ENCODE assay signal across 1 mouse cellular context in genomic region chr8:122767229-122767628, GRCm38 (mm10).
TF ChIP-seq lines count a peak whose summit lies in the region.

No protein-coding gene starts in this region.

TF ChIP-seq in MEL, 35 proteins besides CTCF, POLR2A, EP300 and RAD21 (continued from another document):
- TF ChIP-seq ELF1 (IDR thresholded peaks at IDR 0.05; ENCODE audit: low read depth, low read length) (peak; percentile 74), ZMIZ1 (IDR thresholded peaks at IDR 0.05; ENCODE audit: low read depth, low read length) (no peak), MAX (IDR thresholded peaks at IDR 0.05; ENCODE audit: low read length) (no peak; the same call in 1 of the 2 replicates), MEF2A (IDR thresholded peaks at IDR 0.05; ENCODE audit: extremely low read depth, insufficient replicate concordance, low read depth, low read length, poor library complexity, severe bottlenecking) (no peak), UBTF (IDR thresholded peaks at IDR 0.05; ENCODE audit: borderline replicate concordance, insufficient read depth, low read depth, low read length) (no peak), GABPA (IDR thresholded peaks at IDR 0.05; ENCODE audit: low read depth, low read length) (no peak), ZC3H11A (IDR thresholded peaks at IDR 0.05; ENCODE audit: low read depth, low read length) (no peak), BHLHE40 (IDR thresholded peaks at IDR 0.05; ENCODE audit: borderline replicate concordance, low read depth, low read length) (0 out of 2 replicates have a peak, but pooled peaks have one; percentile 20), TBP (IDR thresholded peaks at IDR 0.05; ENCODE audit: low read depth, low read length) (no peak; the same call in 1 of the 2 replicates), ZKSCAN1 (IDR thresholded peaks at IDR 0.05; ENCODE audit: low read depth, low read length) (no peak), POLR2AphosphoS5 (IDR thresholded peaks at IDR 0.05; ENCODE audit: borderline replicate concordance, low read depth, low read length) (no peak), KAT2A (conservative IDR thresholded peaks at IDR 0.05; ENCODE audit: low read depth, low read length) (no peak; the same call in 1 of the 2 replicates), MYC (IDR thresholded peaks at IDR 0.05; ENCODE audit: low read depth, low read length) (0 out of 2 replicates have a peak, but pooled peaks have one; percentile 65), MAZ (IDR thresholded peaks at IDR 0.05; ENCODE audit: low read depth, low read length) (peak; percentile 91; the same call in 1 of the 2 replicates), NELFE (IDR thresholded peaks at IDR 0.05; ENCODE audit: low read depth, low read length) (peak; percentile 56), MXI1 (IDR thresholded peaks at IDR 0.05; ENCODE audit: low read depth, low read length) (peak; percentile 43; the same call in 1 of the 2 replicates), NRF1 (IDR thresholded peaks at IDR 0.05; ENCODE audit: insufficient read depth, low read depth, low read length, poor library complexity, severe bottlenecking) (peak; percentile 5; the same call in 1 of the 2 replicates), HCFC1 (IDR thresholded peaks at IDR 0.05; ENCODE audit: low read depth, low read length) (peak; percentile 29; the same call in 1 of the 2 replicates), MAFK (IDR thresholded peaks at IDR 0.05; ENCODE audit: borderline replicate concordance, low read depth, low read length) (no peak), ZNF384 (IDR thresholded peaks at IDR 0.05; ENCODE audit: low read depth, low read length) (no peak), GATA1 (IDR thresholded peaks at IDR 0.05; ENCODE audit: low read depth, low read length) (peak; percentile 87), CHD2 (IDR thresholded peaks at IDR 0.05; ENCODE audit: low read length) (no peak), USF1 (IDR thresholded peaks at IDR 0.05; ENCODE audit: low read depth, low read length) (no peak), MYB (IDR thresholded peaks at IDR 0.05; ENCODE audit: low read depth, low read length) (peak; percentile 70), CHD1 (IDR thresholded peaks at IDR 0.05; ENCODE audit: low read depth, low read length) (no peak), POLR2AphosphoS2 (IDR thresholded peaks at IDR 0.05; ENCODE audit: low read length) (peak; percentile 40; the same call in 1 of the 2 replicates), SMC3 (IDR thresholded peaks at IDR 0.05; ENCODE audit: low read depth, low read length) (0 out of 2 replicates have a peak, but pooled peaks have one; percentile 10), USF2 (IDR thresholded peaks at IDR 0.05; ENCODE audit: borderline replicate concordance in 1 of 2, insufficient read depth in 1 of 2, low read depth in 1 of 2, low read length in 2 of 2) (no peak)
TF ChIP-seq in MEL: peak in this region for 17.
